Mouse (Mus musculus) kidney, embryonic 16.5 days (tissue): ENCODE results near the gene Ang6. TPM values are rescaled to one million over a fixed set of nuclear protein-coding genes. Genes with fewer than 3 reads are reported as not detected.
A peak's percentile ranks its signal among the peaks of the same experiment; 100 is the strongest.
"Not testable (repeated sequence)": the region's sequence is repeated elsewhere in the genome, so short reads cannot be mapped to it uniquely, and the experiment has no call there.

Experiments
- ATAC-seq: fragments of 200-750 bp; cut with Nextera tagmentation; 2 replicates; pipeline ENCODE4 v1.8.0; 2017; ENCODE audit warnings: moderate TSS enrichment; ENCODE audit not compliant: low FRiP score, low TSS enrichment
- H3K27ac ChIP-seq: fragments of 300-500 bp; sonication (generic); 2 replicates; pipeline ENCODE4 v1.5.1; 2014; ENCODE audit warnings: low read length
- H3K27me3 ChIP-seq: fragments of 300-500 bp; sonication (generic); 2 replicates; pipeline ENCODE4 v1.6.1; 2014; ENCODE audit warnings: low read length, control low read depth, mixed read lengths; ENCODE audit not compliant: insufficient read depth
- H3K36me3 ChIP-seq: fragments of 300-500 bp; sonication (generic); 2 replicates; pipeline ENCODE4 v1.6.1; 2014; ENCODE audit warnings: low read length, control low read depth, mixed read lengths; ENCODE audit not compliant: insufficient read depth
- H3K4me1 ChIP-seq: fragments of 300-500 bp; sonication (generic); 2 replicates; pipeline ENCODE4 v1.6.1; 2014; ENCODE audit warnings: low read length, control low read depth, mixed read lengths; ENCODE audit not compliant: insufficient read depth
- H3K4me2 ChIP-seq: fragments of 300-500 bp; sonication (generic); replicated peaks from 2 replicates; pipeline ENCODE4 v1.6.1; 2014; ENCODE audit warnings: low read depth, low read length
- H3K4me3 ChIP-seq: fragments of 300-500 bp; sonication (generic); 2 replicates; pipeline ENCODE4 v1.5.1; 2014; ENCODE audit warnings: mild to moderate bottlenecking, low read length
- H3K9ac ChIP-seq: fragments of 300-500 bp; sonication (generic); replicated peaks from 2 replicates; pipeline ENCODE4 v1.6.1; 2014; ENCODE audit warnings: low read length
- H3K9me3 ChIP-seq: fragments of 300-500 bp; sonication (generic); 2 replicates; pipeline ENCODE4 v1.6.1; 2016; ENCODE audit warnings: low read length, control low read depth
- WGBS: fragments of 180-500 bp; shearing (Covaris S2); extraction: QIAGEN DNeasy Blood & Tissue Kit; methylation state at CpG from one replicate; pipeline ENCODE4 v1.1.7; 2014; 5-methylcytosine and 5-hydroxymethylcytosine counted together
- polyA plus RNA-seq: library from polyadenylated mRNA; unstranded; fragments of >200 nt; fragmentation: Nextera tagmentation; extraction: Ambion mirVana; gene quantifications from 2 replicates; pipeline ENCODE4 v1.2.1, GENCODE M21; 2015

Gene Ang6
- not detected in 2 replicates for polyA plus RNA-seq

- Histone ChIP-seq H3K36me3 (no peaks in the 10 kb centered on the region), H3K27me3 (no peaks in the 10 kb centered on the region), H3K4me2 (no peak within 1 kb of the TSS), H3K27ac (no peak within 1 kb of the TSS), H3K9me3 (no peaks in the 10 kb centered on the region), H3K9ac (no peak within 1 kb of the TSS), H3K4me1 (no peaks in the 10 kb centered on the region), H3K4me3 (no peak within 1 kb of the TSS)
- ATAC-seq = no peak
- 97% methylated on average over 1 of the region's 1 CpGs for WGBS
Measured at GRCm38 (mm10) chr14:44002169-44002568, at the start of gene Ang6. Ang6 (minus strand) TSS chr14:44002269.

- WGBS = 97% methylated on average over 2 of the region's 2 CpGs
- not testable (repeated sequence) for H3K4me2 ChIP-seq, ATAC-seq, H3K27ac ChIP-seq, H3K4me1 ChIP-seq, H3K4me3 ChIP-seq, H3K36me3 ChIP-seq, H3K9ac ChIP-seq, H3K27me3 ChIP-seq, H3K9me3 ChIP-seq
Measured at GRCm38 (mm10) chr14:44046567-44046966, 44.5 kb upstream of the Ang6 start.

GRCm38 (mm10) chr14:44031828-44032227, 29.8 kb upstream of the Ang6 start:
- 69% methylated on average over 1 of the region's 3 CpGs for WGBS
- not testable (repeated sequence) for H3K27me3 ChIP-seq, H3K9ac ChIP-seq, H3K4me3 ChIP-seq, H3K27ac ChIP-seq, H3K4me1 ChIP-seq, ATAC-seq, H3K9me3 ChIP-seq, H3K36me3 ChIP-seq, H3K4me2 ChIP-seq

GRCm38 (mm10) chr14:44009686-44010085, 7.6 kb upstream of the Ang6 start:
- H3K4me2 ChIP-seq, H3K36me3 ChIP-seq, H3K27ac ChIP-seq, H3K27me3 ChIP-seq, ATAC-seq, H3K9me3 ChIP-seq, H3K4me3 ChIP-seq, H3K4me1 ChIP-seq, H3K9ac ChIP-seq: not testable (repeated sequence)
- WGBS = 55% methylated on average over 1 of the region's 2 CpGs

GRCm38 (mm10) chr14:44008021-44008420, 6.0 kb upstream of the Ang6 start:
- H3K27me3 ChIP-seq, H3K4me2 ChIP-seq, H3K36me3 ChIP-seq, ATAC-seq, H3K4me1 ChIP-seq, H3K9me3 ChIP-seq, H3K9ac ChIP-seq, H3K27ac ChIP-seq, H3K4me3 ChIP-seq: not testable (repeated sequence)
- no CpG with 5 or more reads among the region's 1 CpGs for WGBS

- Histone ChIP-seq H3K9me3 (no peaks in the 10 kb centered on the region), H3K4me3 (no peak overlapping the region), H3K27ac (no peak overlapping the region), H3K27me3 (no peaks in the 10 kb centered on the region), H3K4me1 (no peaks in the 10 kb centered on the region), H3K36me3 (no peaks in the 10 kb centered on the region), H3K4me2 (no peak overlapping the region), H3K9ac (no peak overlapping the region)
- WGBS = 77% methylated on average over 3 of the region's 3 CpGs
- no peak for ATAC-seq
Measured at GRCm38 (mm10) chr14:44001600-44001999, 469 bp downstream of the Ang6 start.

GRCm38 (mm10) chr14:43998455-43999000, 3.5 kb downstream of the Ang6 start:
- ATAC-seq, H3K27ac ChIP-seq, H3K4me3 ChIP-seq, H3K36me3 ChIP-seq, H3K9ac ChIP-seq, H3K9me3 ChIP-seq, H3K27me3 ChIP-seq, H3K4me1 ChIP-seq, H3K4me2 ChIP-seq: not testable (repeated sequence)
- WGBS = 76% methylated on average over 2 of the region's 2 CpGs

- not testable (repeated sequence) for H3K27ac ChIP-seq, H3K27me3 ChIP-seq, H3K36me3 ChIP-seq, H3K4me3 ChIP-seq, H3K9ac ChIP-seq, H3K4me1 ChIP-seq, H3K9me3 ChIP-seq, H3K4me2 ChIP-seq
- 18% methylated on average over 5 of the region's 5 CpGs for WGBS
- ATAC-seq = 0 out of 2 replicates have a peak, but pooled peaks have one; percentile 25
Measured at GRCm38 (mm10) chr14:43987404-43987803, 14.7 kb downstream of the Ang6 start.

- Histone ChIP-seq H3K9me3 (no peaks in the 10 kb centered on the region), H3K4me1 (no peaks in the 10 kb centered on the region), H3K36me3 (no peaks in the 10 kb centered on the region), H3K27me3 (no peaks in the 10 kb centered on the region), H3K4me2 (no peak overlapping the region), H3K9ac (no peak overlapping the region), H3K27ac (no peak overlapping the region), H3K4me3 (no peak overlapping the region)
- no peak for ATAC-seq
- WGBS = 83% methylated on average over 2 of the region's 2 CpGs
Measured at GRCm38 (mm10) chr14:43986147-43986546, 15.9 kb downstream of the Ang6 start.

GRCm38 (mm10) chr14:43983897-43984296, 18.2 kb downstream of the Ang6 start:
- no peaks in the 10 kb centered on the region for H3K27me3 ChIP-seq
- no peaks in the 10 kb centered on the region for H3K4me1 ChIP-seq
- no peak overlapping the region for H3K4me2 ChIP-seq
- H3K9me3 ChIP-seq = no peaks in the 10 kb centered on the region
- 0% methylated on average over 3 of the region's 4 CpGs for WGBS
- H3K4me3 ChIP-seq = no peak overlapping the region
- no peak overlapping the region for H3K9ac ChIP-seq
- H3K36me3 ChIP-seq = no peaks in the 10 kb centered on the region
- ATAC-seq = peak; percentile 92; the same call in 1 of the 2 replicates
- no peak overlapping the region for H3K27ac ChIP-seq
